Mouse (Mus musculus) forebrain, embryonic 14.5 days (tissue): Measurements from ENCODE around the gene Slc25a45. TPM values are rescaled to one million over a fixed set of nuclear protein-coding genes. Genes with fewer than 3 reads are reported as not detected.

Experiments
- ATAC-seq: fragments of 200-750 bp; cut with Nextera tagmentation; 2 replicates; pipeline ENCODE4 v1.8.0; 2017; ENCODE audit warnings: mild to moderate bottlenecking, moderate library complexity
- DNase-seq: peaks from one replicate; pipeline ENCODE4 v3.0.0-alpha.2; 2015; ENCODE audit warnings: low spot score
- H3K27ac ChIP-seq: fragments of 300-500 bp; sonication (generic); 2 replicates; pipeline ENCODE4 v1.5.1; 2014; ENCODE audit warnings: low read depth, mild to moderate bottlenecking, control low read depth, low read length, moderate library complexity
- H3K27me3 ChIP-seq: fragments of 300-500 bp; sonication (generic); replicated peaks from 2 replicates; pipeline ENCODE4 v1.6.1; 2014; ENCODE audit warnings: low read length, control low read depth, mixed read lengths; ENCODE audit not compliant: control insufficient read depth, insufficient read depth
- H3K36me3 ChIP-seq: fragments of 300-500 bp; sonication (generic); 2 replicates; pipeline ENCODE4 v1.6.1; 2014; ENCODE audit warnings: low read length, control low read depth; ENCODE audit not compliant: control insufficient read depth, insufficient read depth
- H3K4me1 ChIP-seq: fragments of 300-500 bp; sonication (generic); 2 replicates; pipeline ENCODE4 v1.6.1; 2014; ENCODE audit warnings: antibody characterized with exemption, low read length, control low read depth; ENCODE audit not compliant: control insufficient read depth, insufficient read depth
- H3K4me2 ChIP-seq: fragments of 300-500 bp; sonication (generic); 2 replicates; pipeline ENCODE4 v1.6.1; 2014; ENCODE audit warnings: mild to moderate bottlenecking, control low read depth, low read length
- H3K4me3 ChIP-seq: fragments of 300-500 bp; sonication (generic); 2 replicates; pipeline ENCODE4 v1.5.1; 2014; ENCODE audit warnings: low read depth, low read length, control low read depth
- H3K9ac ChIP-seq: fragments of 300-500 bp; sonication (generic); 2 replicates; pipeline ENCODE4 v1.6.1; 2014; ENCODE audit warnings: mild to moderate bottlenecking, low read length, control low read depth, moderate library complexity
- H3K9me3 ChIP-seq: fragments of 300-500 bp; sonication (generic); replicated peaks from 2 replicates; pipeline ENCODE4 v1.6.1; 2016; ENCODE audit warnings: low read length, control low read depth, mixed read lengths; ENCODE audit not compliant: control insufficient read depth
- WGBS: fragments of 180-500 bp; shearing (Covaris S2); extraction: QIAGEN DNeasy Blood & Tissue Kit; methylation state at CpG from one replicate; pipeline ENCODE4 v1.1.7; 2014; 5-methylcytosine and 5-hydroxymethylcytosine counted together
- polyA plus RNA-seq: library from polyadenylated mRNA; unstranded; fragments of >200 nt; fragmentation: Nextera tagmentation; extraction: Ambion mirVana; gene quantifications from 2 replicates; pipeline ENCODE4 v1.2.1, GENCODE M21; 2014

The Slc25a45 gene
- polyA plus RNA-seq, 1 experiment from 2014 or later: 1.7 TPM

GRCm38 (mm10) chr19:5913007-5913719 is 35.6 kb downstream of the Slc25a45 start, which contains the start of gene Dpf2:
TSS of gene Dpf2 (minus strand) at chr19:5913010.
- peak within 1 kb of the TSS; percentile 98 for H3K4me3 ChIP-seq
- peak within 1 kb of the TSS; percentile 70 for H3K27ac ChIP-seq
- ATAC-seq (peak; percentile 19; the same call in 1 of the 2 replicates), DNase-seq (no peak)
- H3K4me2 ChIP-seq: peak within 1 kb of the TSS; percentile 88
- H3K4me1 ChIP-seq: peaks cover 22% of the 10 kb centered on the region
- no peaks in the 10 kb centered on the region for H3K9me3 ChIP-seq
- peak within 1 kb of the TSS; percentile 90 for H3K9ac ChIP-seq
- 22% methylated on average over 13 of the region's 13 CpGs for WGBS
- H3K27me3 ChIP-seq: no peaks in the 10 kb centered on the region
- H3K36me3 ChIP-seq: peaks cover 14% of the 10 kb centered on the region; the same call in 1 of the 2 replicates

- ATAC-seq (no peak), DNase-seq (no peak)
- Histone ChIP-seq H3K4me1 (peaks cover 10% of the 10 kb centered on the region; the same call in 1 of the 2 replicates), H3K4me2 (peak overlapping the region; percentile 20; the same call in 1 of the 2 replicates), H3K27ac (no peak overlapping the region), H3K27me3 (0 out of 2 replicates have a peak, but pooled peaks cover 2% of the 10 kb centered on the region), H3K9ac (peak overlapping the region; percentile 47), H3K36me3 (peaks cover 10% of the 10 kb centered on the region; the same call in 1 of the 2 replicates), H3K4me3 (no peak overlapping the region), H3K9me3 (no peaks in the 10 kb centered on the region)
- WGBS: 15% methylated on average over 9 of the region's 9 CpGs
Measured at GRCm38 (mm10) chr19:5921715-5922114, 44.1 kb downstream of the Slc25a45 start.

DNA sequence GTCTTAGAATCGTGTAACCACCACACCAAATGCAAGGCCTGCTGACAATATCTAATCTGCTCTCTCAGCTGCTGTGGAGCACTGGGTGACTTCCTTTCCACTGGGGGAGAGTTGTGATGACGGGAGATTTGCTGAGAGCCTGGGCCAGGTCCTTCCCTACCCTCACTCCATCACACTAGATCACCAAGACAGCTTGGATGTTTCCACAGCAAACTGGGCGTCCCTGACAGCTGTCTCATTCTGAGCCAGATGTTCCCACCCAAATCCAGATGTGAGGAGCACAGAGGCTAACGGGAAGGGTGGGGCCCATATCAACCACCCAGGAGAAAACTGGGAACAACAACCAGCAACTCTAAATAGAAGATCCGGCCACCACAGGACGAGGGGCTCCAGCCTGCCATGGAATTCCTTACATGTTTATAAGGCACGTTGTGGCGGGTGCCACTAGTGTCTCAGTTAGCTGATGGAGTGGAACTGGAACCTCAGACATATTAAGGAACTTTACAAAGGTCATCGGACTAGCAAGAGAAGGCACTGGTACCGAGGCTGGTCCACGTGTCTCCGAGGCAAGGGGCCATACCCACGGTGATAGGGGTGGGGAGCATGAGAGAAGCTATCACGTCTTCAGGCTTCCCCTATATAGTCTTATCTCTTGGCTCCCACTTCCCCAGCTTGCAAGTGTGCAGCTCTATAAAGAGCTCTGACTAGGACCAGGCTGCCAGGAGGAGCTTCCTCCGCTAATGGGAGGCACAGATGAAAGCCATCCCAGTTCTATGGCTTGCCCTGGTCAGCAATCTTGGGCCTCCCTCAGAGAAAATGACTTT is 44.7 kb downstream of the Slc25a45 start:
- no peaks in the 10 kb centered on the region for H3K9me3 ChIP-seq
- H3K27ac ChIP-seq: no peak overlapping the region

GRCm38 (mm10) chr19:5922963-5923362 is 45.4 kb downstream of the Slc25a45 start:
- ATAC-seq (no peak), DNase-seq (no peak)
- Histone ChIP-seq H3K27ac (no peak overlapping the region), H3K4me3 (no peak overlapping the region), H3K27me3 (0 out of 2 replicates have a peak, but pooled peaks cover 2% of the 10 kb centered on the region), H3K36me3 (0 out of 2 replicates have a peak, but pooled peaks cover 2% of the 10 kb centered on the region), H3K9me3 (no peaks in the 10 kb centered on the region), H3K4me2 (no peak overlapping the region), H3K4me1 (peaks cover 10% of the 10 kb centered on the region; the same call in 1 of the 2 replicates), H3K9ac (no peak overlapping the region)
- 99% methylated on average over 3 of the region's 3 CpGs for WGBS

More for the DNA sequence above, 44.7 kb downstream of the Slc25a45 start:
- peaks cover 6% of the 10 kb centered on the region; the same call in 1 of the 2 replicates for H3K36me3 ChIP-seq
- H3K27me3 ChIP-seq: 0 out of 2 replicates have a peak, but pooled peaks cover 2% of the 10 kb centered on the region
- ATAC-seq (no peak), DNase-seq (no peak)
- H3K4me3 ChIP-seq: no peak overlapping the region
- peak overlapping the region; percentile 20; the same call in 1 of the 2 replicates for H3K4me2 ChIP-seq
- WGBS: 87% methylated on average over 15 of the region's 15 CpGs
- peaks cover 10% of the 10 kb centered on the region; the same call in 1 of the 2 replicates for H3K4me1 ChIP-seq
- peak overlapping the region; percentile 47; the same call in 1 of the 2 replicates for H3K9ac ChIP-seq

DNA sequence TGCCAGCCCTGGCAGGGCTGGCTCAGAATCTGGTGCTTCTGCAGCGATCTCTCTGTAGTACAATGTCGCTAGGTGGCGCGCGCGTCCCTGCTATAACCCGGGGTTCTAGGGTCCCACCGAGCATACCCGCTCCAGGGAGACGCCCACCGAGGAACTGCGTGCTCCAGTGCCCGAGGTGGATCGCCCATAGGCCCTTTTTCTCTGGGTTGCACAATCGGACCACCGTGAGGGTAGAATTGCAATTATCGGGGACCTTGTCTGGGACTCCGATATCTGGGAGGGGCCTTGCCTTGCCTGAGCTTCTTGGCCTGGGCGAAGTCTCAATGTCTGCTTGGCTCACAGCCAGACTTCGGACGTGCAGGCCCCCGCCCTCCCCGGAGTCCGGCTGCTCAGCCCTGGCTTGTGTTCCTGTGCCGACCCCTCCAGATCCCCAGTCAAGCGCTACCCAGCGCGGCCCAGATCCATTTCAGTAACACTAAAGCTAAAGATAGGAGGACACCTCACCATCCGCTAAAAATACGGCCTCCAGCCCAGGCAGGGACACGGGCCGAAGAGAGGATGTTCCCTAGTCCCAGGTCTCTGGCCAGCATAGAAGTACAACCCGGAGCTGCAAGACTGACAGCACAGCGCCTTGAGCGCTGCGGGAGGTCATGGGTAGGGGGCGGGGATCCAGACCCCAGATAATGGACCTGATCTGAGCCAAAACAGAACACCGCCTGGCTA is 46.5 kb downstream of the Slc25a45 start:
- Histone ChIP-seq H3K36me3 (no peaks in the 10 kb centered on the region), H3K4me2 (peak overlapping the region; percentile 99), H3K9ac (peak overlapping the region; percentile 64), H3K9me3 (no peaks in the 10 kb centered on the region), H3K4me3 (peak overlapping the region; percentile 54), H3K27me3 (0 out of 2 replicates have a peak, but pooled peaks cover 2% of the 10 kb centered on the region), H3K27ac (peak overlapping the region; percentile 58; the same call in 1 of the 2 replicates), H3K4me1 (peaks cover 10% of the 10 kb centered on the region; the same call in 1 of the 2 replicates)
- ATAC-seq (peak; percentile 88), DNase-seq (peak; percentile 97)
- WGBS: 0% methylated on average over 38 of the region's 38 CpGs

DNA sequence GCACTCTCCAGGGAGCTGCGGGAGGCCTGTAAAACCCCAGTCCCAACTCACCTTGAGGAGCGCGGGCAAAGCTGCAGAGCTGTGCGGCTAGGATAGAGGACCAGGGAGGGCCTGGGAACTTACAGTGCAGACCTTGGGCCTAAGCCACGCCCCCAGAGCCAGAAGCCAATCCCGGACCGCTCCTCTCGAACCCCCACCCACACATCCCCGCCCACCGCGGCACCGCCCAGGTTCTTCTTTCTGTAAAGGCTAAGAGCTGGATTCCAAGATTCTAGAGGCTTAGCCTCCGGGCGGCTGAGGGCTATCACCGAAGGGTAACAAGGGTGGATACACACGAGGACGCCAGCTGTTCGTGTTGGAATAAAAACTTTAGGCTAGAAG is 47.1 kb downstream of the Slc25a45 start, which contains the start of gene Cdc42ep2:
Cdc42ep2 (minus strand) TSS at position 104 of the 381 bp plus-strand sequence.
- DNase-seq (peak; percentile 96), ATAC-seq (peak; percentile 97)
- H3K27me3 ChIP-seq: 0 out of 2 replicates have a peak, but pooled peaks cover 2% of the 10 kb centered on the region
- H3K9me3 ChIP-seq: no peaks in the 10 kb centered on the region
- peaks cover 10% of the 10 kb centered on the region; the same call in 1 of the 2 replicates for H3K4me1 ChIP-seq
- H3K4me3 ChIP-seq: peak within 1 kb of the TSS; percentile 54
- 1% methylated on average over 18 of the region's 18 CpGs for WGBS
- H3K9ac ChIP-seq: peak within 1 kb of the TSS; percentile 64
- peak within 1 kb of the TSS; percentile 99 for H3K4me2 ChIP-seq
- peak within 1 kb of the TSS; percentile 58; the same call in 1 of the 2 replicates for H3K27ac ChIP-seq
- H3K36me3 ChIP-seq: no peaks in the 10 kb centered on the region

DNA sequence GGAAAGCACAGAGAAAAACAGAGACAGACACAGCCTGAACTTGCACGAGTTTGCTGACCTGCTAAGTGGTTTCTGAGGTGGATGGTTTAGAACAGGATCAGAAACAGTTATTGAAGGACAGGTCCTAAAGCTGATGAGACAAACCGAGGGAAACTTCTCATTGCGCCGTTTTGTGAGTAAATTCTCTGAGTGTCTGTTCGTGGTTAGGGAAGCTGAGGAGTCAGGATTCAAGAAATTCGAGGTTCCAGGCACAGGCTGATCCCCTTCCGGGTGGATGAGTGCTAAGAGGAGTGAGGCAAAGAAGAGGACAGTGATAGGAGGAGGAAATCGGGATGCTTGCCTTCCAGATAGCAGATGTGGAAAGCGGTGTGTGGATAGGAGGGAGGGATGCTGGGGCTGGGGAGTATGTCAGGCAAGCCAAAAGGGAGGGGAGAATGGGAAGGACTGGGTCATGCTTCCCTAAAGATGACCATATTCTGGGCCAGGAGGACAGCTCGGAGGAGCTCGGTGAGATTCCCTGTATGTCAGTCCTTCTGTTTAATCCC is 47.8 kb downstream of the Slc25a45 start:
- H3K27me3 ChIP-seq: 0 out of 2 replicates have a peak, but pooled peaks cover 2% of the 10 kb centered on the region
- WGBS: 28% methylated on average over 11 of the region's 11 CpGs
- H3K9me3 ChIP-seq: no peaks in the 10 kb centered on the region
- H3K36me3 ChIP-seq: no peaks in the 10 kb centered on the region
- ATAC-seq (no peak), DNase-seq (peak; percentile 1)
- peaks cover 10% of the 10 kb centered on the region; the same call in 1 of the 2 replicates for H3K4me1 ChIP-seq
- peak overlapping the region; percentile 99 for H3K4me2 ChIP-seq
- no peak overlapping the region for H3K27ac ChIP-seq
- peak overlapping the region; percentile 51 for H3K9ac ChIP-seq
- peak overlapping the region; percentile 54 for H3K4me3 ChIP-seq
